Mouse (Mus musculus) frontal cortex, postnatal 14 days (tissue): Measurements from ENCODE around the gene Gm11595.
"Not testable (repeated sequence)": the region's sequence is repeated elsewhere in the genome, so short reads cannot be mapped to it uniquely, and the experiment has no call there.

Experiments
- DNase-seq, 2 experiments: peaks; one replicate each; pipeline ENCODE4 v3.0.0; 2022; ENCODE audit warnings: low spot score in 2 of 2

Gm11595 gene

GRCm38 (mm10) chr11:99772813-99773212 is at the start of gene Gm11595:
Gene Gm11595, minus strand, starts transcription at chr11:99772913.
- DNase-seq: not testable (repeated sequence)

- DNase-seq: not testable (repeated sequence)
These were observed 42.9 kb upstream of the Gm11595 start, which contains the start of gene Gm11564 for GRCm38 (mm10) chr11:99815566-99815965. Gene Gm11564, minus strand, starts transcription at chr11:99815666.

- DNase-seq: not testable (repeated sequence)
These were observed 37.1 kb upstream of the Gm11595 start, which contains the start of gene Krtap4-13 for GRCm38 (mm10) chr11:99809792-99810191. Gene Krtap4-13, minus strand, starts transcription at chr11:99809892.

- DNase-seq: not testable (repeated sequence)
These were observed 31.6 kb upstream of the Gm11595 start, which contains the start of gene Gm11554 for GRCm38 (mm10) chr11:99804346-99804745. Gene Gm11554, minus strand, starts transcription at chr11:99804446.

GRCm38 (mm10) chr11:99798832-99799231 is 26.1 kb upstream of the Gm11595 start, which contains the start of gene Gm11569:
Gene Gm11569, minus strand, starts transcription at chr11:99798932.
- DNase-seq: not testable (repeated sequence)

GRCm38 (mm10) chr11:99793367-99793766 is 20.7 kb upstream of the Gm11595 start, which contains the start of gene Gm11596:
Gene Gm11596, minus strand, starts transcription at chr11:99793467.
- no peak for DNase-seq

- DNase-seq: not testable (repeated sequence)
These were observed 12.2 kb upstream of the Gm11595 start, which contains the start of gene Krtap4-9 for GRCm38 (mm10) chr11:99784900-99785299. Gene Krtap4-9, plus strand, starts transcription at chr11:99785200.

- DNase-seq: no peak
These were observed 7.9 kb upstream of the Gm11595 start, which contains the start of gene Krtap4-8 for GRCm38 (mm10) chr11:99780604-99781003. Gene Krtap4-8, minus strand, starts transcription at chr11:99780704.

- no peak for DNase-seq
These were observed 5.7 kb upstream of the Gm11595 start for GRCm38 (mm10) chr11:99778401-99778800.

GRCm38 (mm10) chr11:99768410-99768809 is 4.3 kb downstream of the Gm11595 start:
- DNase-seq: no peak

- DNase-seq: no peak
These were observed 13.8 kb downstream of the Gm11595 start for GRCm38 (mm10) chr11:99758877-99759276.

GRCm38 (mm10) chr11:99743985-99744384 is 28.7 kb downstream of the Gm11595 start:
- DNase-seq: no peak

- no peak for DNase-seq
These were observed 38.5 kb downstream of the Gm11595 start, which contains the start of gene Gm14180 for GRCm38 (mm10) chr11:99734190-99734589. Gene Gm14180, minus strand, starts transcription at chr11:99734290.

- DNase-seq: no peak
These were observed 48.7 kb downstream of the Gm11595 start for GRCm38 (mm10) chr11:99724061-99724460.
